Mouse (Mus musculus): ENCODE data around the gene Ifna14.
"Not testable (repeated sequence)": the region's sequence is repeated elsewhere in the genome, so short reads cannot be mapped to it uniquely, and the experiment has no call there.

Gene Ifna14

DNA sequence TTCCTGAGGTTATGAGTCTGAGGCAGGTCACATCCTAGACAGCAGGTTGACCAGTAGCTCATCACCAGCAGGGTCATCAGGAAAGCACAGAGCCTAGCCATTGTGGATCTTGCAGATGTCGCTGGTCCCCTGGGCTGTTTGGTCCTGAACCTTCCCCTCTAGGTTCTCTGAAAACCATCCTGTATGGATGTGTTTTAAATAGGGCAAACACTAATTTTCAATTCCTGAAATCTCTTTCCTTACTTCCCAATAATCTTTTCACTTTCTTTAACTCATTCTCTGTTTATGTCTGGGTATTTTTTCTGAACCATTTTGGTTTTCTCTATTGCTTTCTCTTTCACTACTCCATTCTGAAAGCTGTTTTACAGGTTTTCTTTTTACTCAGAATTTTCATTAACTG is at the start of gene Ifna14:
TSS of gene Ifna14 (minus strand) at position 101 of the 400 bp plus-strand sequence.
- no peak for DNase-seq

DNA sequence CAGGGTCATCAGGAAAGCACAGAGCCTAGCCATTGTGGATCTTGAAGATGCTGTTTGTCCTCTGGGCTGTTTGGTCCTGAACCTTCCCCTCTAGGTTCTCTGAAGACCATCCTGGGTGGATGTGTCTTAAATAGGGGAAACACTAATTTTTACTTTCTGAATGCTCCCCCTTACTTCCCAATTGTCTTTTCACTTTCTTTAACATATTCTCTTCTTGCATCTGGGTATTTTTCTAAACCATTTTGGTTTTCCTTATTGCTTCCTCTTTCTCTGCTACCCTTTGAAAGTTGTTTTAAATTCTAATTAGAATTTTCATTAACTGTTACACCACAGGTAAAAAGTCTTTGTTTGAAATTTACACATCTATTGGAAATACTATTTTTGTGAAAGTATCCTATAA is 31.7 kb upstream of the Ifna14 start, which contains the start of gene Ifna12:
TSS of gene Ifna12 (minus strand) at position 101 of the 400 bp plus-strand sequence.
- no peak for DNase-seq

GRCm38 (mm10) chr4:88592285-88592684 is 20.7 kb upstream of the Ifna14 start, which contains the start of gene Ifna9:
Gene Ifna9, minus strand, starts transcription at chr4:88592385.
- DNase-seq = no peak

- DNase-seq = no peak
Measured at GRCm38 (mm10) chr4:88561791-88562190, 9.8 kb downstream of the Ifna14 start.

DNA sequence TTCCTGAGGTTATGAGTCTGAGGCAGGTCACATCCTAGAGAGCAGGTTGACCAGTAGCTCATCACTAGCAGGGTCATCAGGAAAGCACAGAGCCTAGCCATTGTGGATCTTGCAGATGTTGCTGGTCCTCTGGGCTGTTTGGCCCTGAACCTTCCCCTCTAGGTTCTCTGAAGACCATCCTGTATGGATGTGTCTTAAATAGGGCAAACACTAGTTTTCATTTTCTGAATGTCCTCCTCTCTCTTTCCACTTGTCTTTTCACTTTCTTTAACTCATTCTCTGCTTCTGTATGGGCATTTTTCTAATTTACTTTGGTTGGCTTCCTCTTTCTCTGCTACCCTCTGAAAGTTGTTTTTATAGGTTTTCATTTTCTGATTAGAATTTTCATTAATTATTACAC is 13.5 kb downstream of the Ifna14 start, which contains the start of gene Ifna15:
TSS of gene Ifna15 (minus strand) at position 101 of the 400 bp plus-strand sequence.
- not testable (repeated sequence) for DNase-seq

DNA sequence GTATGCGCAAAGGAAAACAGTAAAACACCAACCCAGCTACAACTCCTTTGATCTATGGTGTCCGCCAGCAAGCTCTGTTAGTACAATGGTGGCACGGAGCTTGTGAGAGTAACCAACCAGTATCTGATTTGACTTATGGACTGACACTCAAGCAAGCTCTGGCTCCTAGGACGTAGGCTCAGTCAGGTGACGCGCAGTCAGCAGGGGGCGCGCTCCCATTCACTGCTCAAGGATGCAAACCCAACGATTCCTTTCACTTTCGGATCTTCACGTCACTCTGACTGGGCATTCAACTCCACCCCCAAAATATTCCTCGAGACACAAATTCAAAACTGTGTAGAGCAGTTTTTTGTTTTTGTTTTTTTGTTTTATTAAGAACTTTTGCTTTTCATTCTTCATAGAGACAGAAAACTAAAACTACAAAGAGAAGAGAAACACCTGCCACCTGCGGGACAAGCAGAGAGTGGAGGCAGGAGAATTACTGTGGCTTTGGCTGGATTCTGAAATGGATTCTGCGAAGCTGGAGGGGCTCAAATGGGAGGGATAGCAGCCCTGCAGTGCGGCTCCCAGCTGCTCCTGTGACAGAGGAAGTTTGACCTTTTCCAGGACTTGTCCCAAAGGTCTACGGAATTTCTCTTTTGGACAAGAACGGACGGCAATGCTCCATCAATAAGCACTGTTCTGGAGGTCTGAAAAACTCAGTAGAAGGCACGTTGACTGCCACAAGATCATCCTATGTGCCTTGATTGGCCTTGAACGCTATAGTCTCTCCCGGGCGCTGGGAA is 21.2 kb downstream of the Ifna14 start:
- peak; percentile 87 to 93 for DNase-seq

DNA sequence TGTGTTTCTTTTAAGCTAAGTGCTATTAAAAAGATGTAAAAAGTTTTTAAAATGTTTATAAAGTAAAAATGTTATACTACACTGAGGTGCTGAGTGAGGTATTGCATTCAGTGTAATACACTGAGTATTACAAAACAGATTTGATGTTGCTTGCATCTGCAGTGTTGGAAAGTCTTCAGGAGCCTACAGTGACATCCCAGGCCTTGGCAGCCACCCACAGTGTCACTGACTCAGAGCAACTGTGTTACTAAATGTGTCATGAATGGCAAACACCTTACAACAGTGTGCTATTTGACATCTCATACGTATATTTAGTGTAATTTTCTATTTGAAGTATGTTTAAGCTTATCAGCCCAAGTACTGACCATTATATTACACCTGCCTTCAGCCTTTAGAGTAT is 23.6 kb downstream of the Ifna14 start:
- DNase-seq = no peak

- DNase-seq = peak in 1 of 2 experiments; percentile 65
Measured at GRCm38 (mm10) chr4:88543649-88544234, 27.9 kb downstream of the Ifna14 start.

- peak; percentile 14 to 46 for DNase-seq
Measured at GRCm38 (mm10) chr4:88537328-88537727, 34.3 kb downstream of the Ifna14 start.

GRCm38 (mm10) chr4:88536640-88537039 is 35.0 kb downstream of the Ifna14 start:
- peak; percentile 20 to 61 for DNase-seq

- no peak for DNase-seq
Measured at GRCm38 (mm10) chr4:88535742-88536141, 35.9 kb downstream of the Ifna14 start.

DNA sequence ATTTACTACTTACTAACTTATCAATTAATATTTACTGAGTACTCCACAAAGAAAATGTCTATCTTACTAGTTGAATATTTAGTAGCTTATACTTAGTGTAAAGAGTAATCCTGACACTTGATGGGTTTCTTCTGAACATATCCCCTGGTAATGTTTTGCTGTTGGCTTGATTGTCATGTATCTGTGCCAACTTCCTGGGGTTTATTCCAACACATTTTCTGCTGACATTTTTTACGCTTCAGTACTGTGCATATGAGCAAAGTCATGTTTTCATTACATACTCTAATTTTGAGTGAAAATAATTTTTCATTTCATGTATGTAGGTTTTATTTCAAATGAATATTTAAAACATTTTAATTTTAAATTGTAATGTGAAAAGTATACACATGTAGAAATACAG is 36.7 kb downstream of the Ifna14 start:
- DNase-seq = no peak

DNA sequence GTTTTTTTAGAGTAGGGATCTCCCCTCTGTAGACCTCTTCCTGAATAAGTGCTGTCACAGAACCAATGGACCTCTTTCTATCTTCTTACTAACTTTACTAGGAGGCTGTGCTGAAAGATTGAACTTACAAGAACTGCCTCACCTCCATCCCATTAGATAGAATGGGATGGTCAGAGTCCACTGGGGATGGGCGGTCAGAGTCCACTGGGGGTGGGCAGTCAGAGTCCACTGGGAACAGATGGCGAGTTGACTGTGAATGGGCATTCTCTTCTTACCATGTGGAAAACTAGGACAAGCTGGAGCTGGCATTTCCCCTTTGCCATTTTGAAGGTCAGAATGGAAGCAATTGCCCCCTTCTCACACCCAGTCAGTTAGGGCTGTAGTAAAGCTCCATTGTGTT is 38.1 kb downstream of the Ifna14 start:
- peak; percentile 62 to 77 for DNase-seq

- no peak for DNase-seq
Measured at GRCm38 (mm10) chr4:88530892-88531291, 40.7 kb downstream of the Ifna14 start.

DNA sequence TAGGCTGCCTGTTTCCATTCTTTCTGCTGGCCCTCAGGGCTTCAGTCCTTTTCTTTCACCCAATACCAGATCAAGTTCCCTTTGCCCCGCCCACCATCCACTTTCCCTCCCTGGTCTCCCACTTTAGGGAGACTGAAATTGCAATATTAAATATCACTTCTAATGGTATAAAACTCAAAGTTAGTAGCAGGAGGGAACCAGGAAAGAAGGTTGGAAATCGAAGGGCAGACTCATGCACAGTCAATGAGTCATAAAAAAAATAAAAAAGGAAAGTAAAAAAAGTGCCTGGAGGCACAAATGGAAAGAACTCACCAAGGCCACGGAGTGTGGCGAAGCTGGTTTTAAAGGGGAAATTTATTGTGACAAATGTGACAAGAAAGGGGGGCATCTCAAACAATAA is 41.3 kb downstream of the Ifna14 start:
- DNase-seq = no peak

DNA sequence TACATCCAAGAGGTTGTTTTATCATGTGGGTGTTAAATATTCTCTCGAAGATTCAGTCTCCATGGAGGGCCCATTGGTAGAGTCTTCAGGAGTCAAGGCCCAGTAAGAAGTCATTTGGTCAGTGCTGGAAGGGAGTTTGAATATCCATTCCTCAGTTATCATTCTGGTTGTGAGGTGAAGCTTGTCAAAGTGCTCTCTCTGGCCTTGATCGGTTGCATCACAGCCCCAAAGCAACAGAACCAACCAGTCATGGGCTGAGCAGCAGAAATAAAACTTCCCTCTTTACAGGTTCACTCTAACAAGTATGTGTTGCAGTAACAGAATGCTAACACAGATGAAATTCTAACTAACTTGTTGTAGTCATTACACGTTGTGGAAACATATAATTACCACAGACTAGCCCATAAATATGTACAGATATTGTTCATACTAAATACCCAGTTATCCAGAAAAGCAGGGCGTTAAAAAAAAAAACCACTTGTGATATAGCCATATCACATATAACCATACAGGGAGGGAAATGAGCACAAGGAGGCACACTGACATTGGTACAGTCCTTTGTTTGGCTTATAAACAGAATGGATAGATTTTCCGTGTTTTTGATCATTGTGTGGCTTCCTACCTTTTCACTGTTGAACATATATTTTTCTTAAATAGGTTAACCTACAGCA is 45.1 kb downstream of the Ifna14 start:
- no peak for DNase-seq

DNA sequence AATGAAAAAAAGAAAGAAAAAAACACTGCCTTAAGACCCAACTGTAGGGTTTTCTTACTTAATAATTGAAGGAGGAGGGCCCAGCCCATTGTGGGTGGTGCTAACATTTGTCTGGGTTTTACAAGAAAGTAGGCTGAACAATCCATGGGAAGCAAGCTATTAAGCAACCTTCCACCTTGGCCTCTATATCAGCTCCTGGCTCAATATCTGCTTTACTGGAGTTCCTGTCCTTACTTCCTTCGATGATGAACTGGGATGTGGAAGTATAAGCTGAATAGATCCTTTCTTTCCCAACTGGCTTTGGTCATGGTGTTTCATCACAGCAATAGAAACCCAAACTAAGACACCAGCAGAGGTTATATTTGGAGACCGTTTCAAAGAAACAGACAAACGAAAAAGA is 46.2 kb downstream of the Ifna14 start:
- DNase-seq = no peak

DNA sequence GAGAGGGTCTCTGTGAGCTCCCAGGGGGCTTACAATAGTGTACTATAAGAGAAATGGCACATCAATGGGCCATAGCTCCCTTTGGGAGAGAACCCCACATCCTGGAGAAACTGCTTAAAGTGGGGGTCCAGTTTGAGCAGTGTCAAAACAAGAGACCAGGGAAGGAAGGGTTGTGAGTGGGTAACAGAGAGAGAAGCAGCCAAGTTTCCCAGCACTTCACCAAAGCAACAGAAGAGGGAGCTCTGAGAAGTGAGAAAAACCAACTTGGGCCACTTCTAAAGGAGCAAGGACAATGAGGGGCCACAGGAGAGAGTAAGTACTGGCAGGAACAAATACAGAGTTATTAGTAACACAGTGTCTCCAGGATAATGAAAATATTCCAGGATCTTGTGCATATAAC is 48.4 kb downstream of the Ifna14 start:
- DNase-seq = peak in 1 of 2 experiments; percentile 64

- no peak for DNase-seq
Measured at GRCm38 (mm10) chr4:88522674-88523073, 48.9 kb downstream of the Ifna14 start, which contains the start of gene Ifnb1. Gene Ifnb1, minus strand, starts transcription at chr4:88522774.

Measured in kidney, postnatal 36 days (tissue).